Mouse (Mus musculus) CH12.LX (cell line): ENCODE measurements at regions not wholly inside any gene's neighbourhood (a gene's known extent, or its start where the extent isn't known, plus 50 kb on each side); places are given as distances from the start of the nearest gene placed in this dataset.

Source experiments
- DNase-seq: peaks from one replicate; pipeline ENCODE4 v3.0.0-alpha.2; 2013; ENCODE audit errors: extremely low read depth
- H3K27ac ChIP-seq: 2 replicates; pipeline ENCODE4 v1.5.1; 2012; ENCODE audit warnings: low read depth, mild to moderate bottlenecking, control low read depth, moderate library complexity; ENCODE audit not compliant: insufficient read depth
- H3K27me3 ChIP-seq: replicated peaks from 2 replicates; pipeline ENCODE3; 2012; ENCODE audit warnings: inconsistent platforms
- H3K36me3 ChIP-seq, 2 experiments: replicated peaks in 1 of 2; 2 replicates each; pipeline versions ENCODE3 to v1.6.1; 2012; ENCODE audit warnings: inconsistent platforms in 1 of 2, low read length in 1 of 2, mild to moderate bottlenecking in 1 of 2, mixed read lengths in 1 of 2, moderate library complexity in 1 of 2; ENCODE audit not compliant: control insufficient read depth in 1 of 2, insufficient read depth in 1 of 2
- H3K4me1 ChIP-seq, 2 experiments: 2 replicates each; pipeline ENCODE4 v1.6.1; 2012; ENCODE audit warnings: inconsistent platforms in 1 of 2, moderate library complexity in 1 of 2; ENCODE audit not compliant: insufficient read depth in 2 of 2, control insufficient read depth in 1 of 2
- H3K4me2 ChIP-seq: 2 replicates; pipeline ENCODE4 v1.6.1; 2012; ENCODE audit warnings: low read depth, mild to moderate bottlenecking, control low read depth; ENCODE audit not compliant: poor library complexity, insufficient read depth, severe bottlenecking
- H3K4me3 ChIP-seq, 3 experiments: fragments of 150-350 bp in 1 of 3; sonication (generic) in 1 of 3; replicated peaks in 1 of 3; 2 replicates each; pipeline versions ENCODE3 to v1.5.1; 2011 to 2012; ENCODE audit warnings: low read depth in 2 of 3, low read length in 2 of 3, mild to moderate bottlenecking in 2 of 3, moderate library complexity in 2 of 3, control low read depth in 1 of 3, improper control_type of control experiment in 1 of 3, inconsistent platforms in 1 of 3, mixed read lengths in 1 of 3; ENCODE audit not compliant: poor library complexity in 1 of 3
- H3K79me2 ChIP-seq: replicated peaks from 2 replicates; pipeline ENCODE4 v1.6.1; 2012; ENCODE audit warnings: mild to moderate bottlenecking, moderate library complexity; ENCODE audit not compliant: control insufficient read depth, poor library complexity, insufficient read depth, severe bottlenecking; ENCODE audit errors: extremely low read depth
- H3K9ac ChIP-seq: 2 replicates; pipeline ENCODE4 v1.6.1; 2012; ENCODE audit warnings: low read depth, mild to moderate bottlenecking, control low read depth, moderate library complexity; ENCODE audit not compliant: insufficient read depth
- H3K9me3 ChIP-seq: replicated peaks from 2 replicates; pipeline ENCODE3; 2012; ENCODE audit warnings: low read length, inconsistent platforms, mixed read lengths
- CHD1 ChIP-seq: IDR thresholded peaks from 2 replicates; pipeline ENCODE4 v1.6.1; 2012; ENCODE audit warnings: low read depth, low read length, improper control_type of control experiment, inconsistent platforms
- CHD2 ChIP-seq: IDR thresholded peaks from 2 replicates; pipeline ENCODE4 v1.6.1; 2011; ENCODE audit warnings: low read length, improper control_type of control experiment
- E2F4 ChIP-seq: IDR thresholded peaks from 2 replicates; pipeline ENCODE4 v1.6.1; 2011; ENCODE audit warnings: low read depth, low read length, improper control_type of control experiment; ENCODE audit not compliant: insufficient replicate concordance
- ELF1 ChIP-seq: IDR thresholded peaks from 2 replicates; pipeline ENCODE4 v1.6.1; 2014; ENCODE audit warnings: low read depth, mild to moderate bottlenecking, inconsistent platforms, low read length, improper control_type of control experiment
- EP300 ChIP-seq: IDR thresholded peaks from 2 replicates; pipeline ENCODE4 v1.6.1; 2011; ENCODE audit warnings: low read length, improper control_type of control experiment
- ETS1 ChIP-seq: conservative IDR thresholded peaks from 2 replicates; pipeline ENCODE4 v1.6.1; 2012; ENCODE audit warnings: low read depth, mild to moderate bottlenecking, inconsistent platforms, low read length, improper control_type of control experiment, moderate library complexity
- IRF4 ChIP-seq: IDR thresholded peaks from 2 replicates; pipeline ENCODE4 v1.6.1; 2014; ENCODE audit warnings: low read depth, mild to moderate bottlenecking, inconsistent platforms, low read length, improper control_type of control experiment
- JUND ChIP-seq: conservative IDR thresholded peaks from 2 replicates; pipeline ENCODE4 v1.6.1; 2011; ENCODE audit warnings: low read depth, low read length, improper control_type of control experiment
- KAT2A ChIP-seq: IDR thresholded peaks from 2 replicates; pipeline ENCODE4 v1.6.1; 2012; ENCODE audit warnings: low read length, improper control_type of control experiment, inconsistent platforms; ENCODE audit not compliant: insufficient replicate concordance
- MAFK ChIP-seq: IDR thresholded peaks from 2 replicates; pipeline ENCODE4 v1.6.1; 2011; ENCODE audit warnings: low read length, improper control_type of control experiment; ENCODE audit not compliant: insufficient replicate concordance
- MAX ChIP-seq: IDR thresholded peaks from 2 replicates; pipeline ENCODE4 v1.6.1; 2011; ENCODE audit warnings: low read length, improper control_type of control experiment
- MAZ ChIP-seq: IDR thresholded peaks from 2 replicates; pipeline ENCODE4 v1.6.1; 2012; ENCODE audit warnings: low read depth, mild to moderate bottlenecking, inconsistent platforms, low read length, improper control_type of control experiment, moderate library complexity
- MYC ChIP-seq: IDR thresholded peaks from 2 replicates; pipeline ENCODE4 v1.6.1; 2011; ENCODE audit warnings: low read depth, mild to moderate bottlenecking, improper control_type of control experiment, low read length
- NELFE ChIP-seq: IDR thresholded peaks from 2 replicates; pipeline ENCODE4 v1.6.1; 2011; ENCODE audit warnings: low read depth, low read length, improper control_type of control experiment
- NRF1 ChIP-seq: IDR thresholded peaks from 2 replicates; pipeline ENCODE4 v1.6.1; 2014; ENCODE audit warnings: low read depth, mild to moderate bottlenecking, inconsistent platforms, low read length, improper control_type of control experiment, moderate library complexity
- PAX5 ChIP-seq: IDR thresholded peaks from 2 replicates; pipeline ENCODE4 v1.6.1; 2012; ENCODE audit warnings: low read length, inconsistent platforms, mixed read lengths
- POLR2A ChIP-seq: IDR thresholded peaks from 2 replicates; pipeline ENCODE4 v1.6.1; 2011; ENCODE audit warnings: low read depth, mild to moderate bottlenecking, improper control_type of control experiment, low read length
- RAD21 ChIP-seq: IDR thresholded peaks from 2 replicates; pipeline ENCODE4 v1.6.1; 2011; ENCODE audit warnings: low read depth, mild to moderate bottlenecking, low read length, improper control_type of control experiment, moderate library complexity
- SMC3 ChIP-seq: IDR thresholded peaks from 2 replicates; pipeline ENCODE4 v1.6.1; 2011; ENCODE audit warnings: low read depth, low read length, improper control_type of control experiment
- TBP ChIP-seq: conservative IDR thresholded peaks from 2 replicates; pipeline ENCODE4 v1.6.1; 2011; ENCODE audit warnings: low read depth, low read length, improper control_type of control experiment
- USF2 ChIP-seq: conservative IDR thresholded peaks from 2 replicates; pipeline ENCODE4 v1.6.1; 2011; ENCODE audit warnings: low read depth, low read length, improper control_type of control experiment
- ZKSCAN1 ChIP-seq: IDR thresholded peaks from 2 replicates; pipeline ENCODE4 v1.6.1; 2012; ENCODE audit warnings: low read depth, inconsistent platforms, low read length, improper control_type of control experiment, borderline replicate concordance
- ZMIZ1 ChIP-seq: IDR thresholded peaks from 2 replicates; pipeline ENCODE4 v1.6.1; 2012; ENCODE audit warnings: low read depth, mild to moderate bottlenecking, inconsistent platforms, low read length, improper control_type of control experiment
- dilution Hi-C: fragments of 300-500 bp; cut with MboI; formaldehyde crosslinking; loops from 2 replicates; pipeline ENCODE4 v1.14.3; 2020; ENCODE audit warnings: low sequenced_read_pairs; ENCODE audit not compliant: extremely low pct_unique_long_range_greater_than_20kb, extremely low pct_ligation_motif_present
- in situ Hi-C: fragments of 300-500 bp; cut with MboI; formaldehyde crosslinking; loops from 3 replicates; pipeline ENCODE4 v1.14.3; 2019; ENCODE audit warnings: low sequenced_read_pairs, low pct_ligation_motif_present, low pct_unique_long_range_greater_than_20kb, mixed read lengths

DNA sequence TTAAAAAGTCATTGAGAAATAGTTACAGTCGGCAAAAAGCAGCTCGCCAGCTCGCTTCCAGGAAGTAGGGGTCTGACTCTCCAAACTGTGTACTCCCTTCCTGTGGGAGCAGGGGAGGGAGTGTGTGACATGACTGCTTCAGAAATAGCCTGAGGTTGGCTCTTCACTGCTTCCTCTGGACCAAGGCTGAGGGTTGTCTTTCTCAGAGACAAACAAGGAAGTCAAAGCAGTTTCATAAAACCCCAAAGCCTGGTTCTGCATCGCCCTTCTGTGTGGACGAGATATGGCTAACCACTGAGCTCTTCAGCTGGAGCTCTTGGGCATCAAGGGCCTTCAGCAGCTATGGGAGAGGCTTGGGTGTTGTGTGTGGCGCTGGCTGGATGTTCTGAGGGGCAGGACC, 61.0 kb upstream of the Haao start:
- in situ Hi-C loops, result loop anchor here (25.0 kb wide), 1 partner anchor 478 kb away; no protein-coding TSS in a partner anchor

DNA sequence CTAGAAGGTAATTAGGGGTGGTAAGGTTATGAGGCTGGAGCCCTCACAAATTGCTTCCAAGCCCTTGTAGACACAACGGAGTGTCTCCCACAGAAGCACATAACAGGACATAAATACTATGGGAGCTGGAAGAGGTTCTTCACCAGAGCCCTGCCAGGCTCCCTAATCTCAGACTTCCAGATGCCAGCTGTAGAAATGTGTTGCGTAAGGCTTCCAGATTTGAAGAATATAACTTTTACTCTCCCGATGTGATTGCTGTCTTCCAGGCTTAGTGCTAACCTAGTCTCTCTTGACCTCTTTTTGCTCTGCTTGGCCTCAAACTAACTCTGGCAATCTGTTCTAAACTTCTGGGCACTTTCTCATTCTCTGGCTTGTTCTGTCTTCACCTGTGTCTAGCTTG, 59.8 kb upstream of the Haao start:
- Histone ChIP-seq H3K4me3 (no peak overlapping the region), H3K36me3 (no peaks in the 10 kb centered on the region), H3K4me1 (peaks cover 3 to 28% of the 10 kb centered on the region in 2 experiments), H3K79me2 (no peaks in the 10 kb centered on the region), H3K27ac (no peak overlapping the region), H3K27me3 (peaks cover 1% of the 10 kb centered on the region), H3K4me2 (no peak overlapping the region), H3K9me3 (peaks cover 4% of the 10 kb centered on the region), H3K9ac (no peak overlapping the region)
- TF ChIP-seq MYC (no peak), TBP (no peak), RAD21 (no peak), E2F4 (no peak), MAZ (no peak), EP300 (no peak), PAX5 (no peak), CHD1 (no peak)
- dilution Hi-C loops, result no loop called here
- in situ Hi-C loops, result loop anchor here (25.0 kb wide), 1 partner anchor 480 kb away; no protein-coding TSS in a partner anchor
- no peak for DNase-seq

More for the DNA sequence above, 61.0 kb upstream of the Haao start:
- Histone ChIP-seq H3K9me3 (peaks cover 4% of the 10 kb centered on the region), H3K4me1 (peaks cover 0 to 22% of the 10 kb centered on the region in 2 experiments; a peak in 2 of 4 replicates), H3K36me3 (no peaks in the 10 kb centered on the region), H3K4me2 (no peak overlapping the region), H3K4me3 (no peak overlapping the region), H3K27me3 (no peaks in the 10 kb centered on the region), H3K9ac (no peak overlapping the region), H3K27ac (no peak overlapping the region), H3K79me2 (no peaks in the 10 kb centered on the region)
- no peak for DNase-seq
- dilution Hi-C loops, result no loop called here
- TF ChIP-seq EP300 (no peak), ELF1 (no peak)

DNA sequence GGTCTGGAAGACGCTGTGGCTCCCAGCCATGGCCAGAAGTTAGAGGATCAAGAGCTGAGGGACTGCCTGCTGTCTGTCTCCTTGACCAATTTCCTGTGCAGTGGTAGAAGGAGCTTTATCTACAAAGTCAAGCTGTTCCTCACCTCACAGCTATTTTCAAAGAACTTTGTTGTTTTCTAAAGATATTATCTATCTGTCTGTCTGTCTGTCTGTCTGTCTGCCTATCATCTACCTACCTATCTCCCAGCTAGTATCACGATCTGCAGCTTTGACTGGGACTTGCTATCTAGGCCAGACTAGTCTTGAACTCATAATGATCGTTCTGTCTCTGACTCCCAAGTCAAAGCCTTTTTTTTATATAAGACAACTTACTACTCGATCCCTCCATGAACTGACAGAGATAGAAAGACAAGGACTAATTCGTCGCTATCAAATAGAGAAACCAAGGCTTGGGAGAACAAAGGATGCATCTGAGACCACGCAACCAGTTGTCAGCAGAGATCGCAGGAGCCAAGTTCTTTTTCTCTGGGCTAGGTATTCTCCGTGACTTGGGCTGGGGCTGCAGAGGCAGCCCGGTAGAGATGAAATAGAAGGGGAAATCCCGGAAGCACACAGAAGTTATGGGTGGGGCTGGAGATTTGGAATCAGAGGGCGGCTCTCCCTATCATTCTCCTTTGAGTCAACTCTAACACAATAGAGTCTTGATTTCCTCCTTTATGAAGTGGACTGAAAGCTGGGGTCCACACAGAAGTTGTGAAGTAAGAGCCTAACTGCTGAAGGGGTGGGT, 59.2 kb upstream of the Haao start:
- H3K9me3 ChIP-seq, result peaks cover 4% of the 10 kb centered on the region
- no peak for DNase-seq
- TF ChIP-seq NRF1, result no peak
- no peak for TF ChIP-seq ZKSCAN1
- no peak for TF ChIP-seq NELFE
- no peak for TF ChIP-seq JUND
- TF ChIP-seq USF2, result no peak
- no peak for TF ChIP-seq MAFK
- TF ChIP-seq IRF4, result no peak
- TF ChIP-seq MAX, result no peak
- TF ChIP-seq ETS1, result no peak
- no peak for TF ChIP-seq ZMIZ1
- TF ChIP-seq SMC3, result no peak
- no peak for TF ChIP-seq POLR2A
- no peak for TF ChIP-seq CHD2
- TF ChIP-seq KAT2A, result no peak
- TF ChIP-seq, all 38 proteins: peak for 0
- peaks cover 1% of the 10 kb centered on the region for H3K27me3 ChIP-seq
- H3K27ac ChIP-seq, result no peak overlapping the region
- no peaks in the 10 kb centered on the region for H3K79me2 ChIP-seq
- no peak overlapping the region for H3K4me2 ChIP-seq
- H3K4me1 ChIP-seq, result peaks cover 9 to 34% of the 10 kb centered on the region in 2 experiments
- no peak overlapping the region for H3K9ac ChIP-seq
- dilution Hi-C loops (no loop called here), in situ Hi-C loops (loop anchor here (25.0 kb wide), 1 partner anchor 480 kb away; no protein-coding TSS in a partner anchor)
- no peaks in the 10 kb centered on the region for H3K36me3 ChIP-seq
- no peak overlapping the region for H3K4me3 ChIP-seq
